ENCODE assay signal across 9 mouse cellular contexts in genomic region chr5:138820717-138821332, GRCm38 (mm10). TPM values are rescaled to one million over a fixed set of nuclear protein-coding genes. Genes with fewer than 3 reads are reported as not detected.
DNase-seq lines count a peak whose midpoint lies in the region; ATAC-seq and TF ChIP-seq lines count a peak whose summit lies in the region.
"Had no signal": no experiment of that assay in that cellular context is flagged by ENCODE, and none has a peak within 500 bp of the region (broad histone marks: within the 10 kb centered on the region; RNA-seq: fewer than 3 reads in every experiment).

No protein-coding gene starts in this region.

- no peak for TF ChIP-seq CTCF in left cerebral cortex, adult 2 months (IDR thresholded peaks at IDR 0.05)

- no peak overlapping the region for H3K9ac ChIP-seq in lung, embryonic 15.5 days
- no peak overlapping the region for H3K9ac ChIP-seq in forebrain, embryonic 14.5 days (ENCODE audit: low read length)
- no peak overlapping the region for H3K9ac ChIP-seq in liver, embryonic 11.5 days (ENCODE audit: low read depth, low read length)
- H3K9ac ChIP-seq in stomach, embryonic 16.5 days (ENCODE audit: low read length): peak overlapping the region; percentile 13; the same call in 1 of the 2 replicates

- peak overlapping the region; percentile 64 for H3K4me2 ChIP-seq in lung, embryonic 15.5 days
- H3K4me2 ChIP-seq in forebrain, embryonic 14.5 days (ENCODE audit: low read length): peak overlapping the region; percentile 42
- peak overlapping the region; percentile 62 for H3K4me2 ChIP-seq in liver, embryonic 11.5 days
- peak overlapping the region; percentile 54 for H3K4me2 ChIP-seq in stomach, embryonic 16.5 days (ENCODE audit: low read depth, low read length)

- no peaks in the 10 kb centered on the region for H3K9me3 ChIP-seq in lung, embryonic 15.5 days
- H3K9me3 ChIP-seq in forebrain, embryonic 14.5 days (replicated peaks; ENCODE audit: control insufficient read depth, low read length): no peaks in the 10 kb centered on the region
- H3K9me3 ChIP-seq in liver, embryonic 11.5 days (ENCODE audit: control insufficient read depth, low read length): no peaks in the 10 kb centered on the region
- H3K9me3 ChIP-seq in stomach, embryonic 16.5 days (replicated peaks; ENCODE audit: control insufficient read depth, low read length): 0 out of 2 replicates have a peak, but pooled peaks cover 5% of the 10 kb centered on the region

- no peaks in the 10 kb centered on the region for H3K36me3 ChIP-seq in lung, embryonic 15.5 days
- H3K36me3 ChIP-seq in forebrain, embryonic 14.5 days (ENCODE audit: control insufficient read depth, insufficient read depth, low read length): no peaks in the 10 kb centered on the region
- no peaks in the 10 kb centered on the region for H3K36me3 ChIP-seq in liver, embryonic 11.5 days (ENCODE audit: control insufficient read depth, insufficient read depth, low read length)
- no peaks in the 10 kb centered on the region for H3K36me3 ChIP-seq in stomach, embryonic 16.5 days (ENCODE audit: control insufficient read depth, insufficient read depth, low read length)

- peaks cover 4% of the 10 kb centered on the region; the same call in 1 of the 2 replicates for H3K4me1 ChIP-seq in lung, embryonic 15.5 days
- H3K4me1 ChIP-seq in forebrain, embryonic 14.5 days (ENCODE audit: control insufficient read depth, insufficient read depth, low read length): no peaks in the 10 kb centered on the region
- no peaks in the 10 kb centered on the region for H3K4me1 ChIP-seq in liver, embryonic 11.5 days (replicated peaks; ENCODE audit: control insufficient read depth, insufficient read depth, low read length)
- no peaks in the 10 kb centered on the region for H3K4me1 ChIP-seq in stomach, embryonic 16.5 days (ENCODE audit: control insufficient read depth, insufficient read depth, low read length)

- ATAC-seq in lung, embryonic 15.5 days (ENCODE audit: borderline replicate concordance, extremely low read depth, low FRiP score, low TSS enrichment): no peak
- ATAC-seq in forebrain, embryonic 14.5 days: no peak
- no peak for ATAC-seq in liver, embryonic 11.5 days (replicated peaks; ENCODE audit: low FRiP score)
- ATAC-seq in stomach, embryonic 16.5 days (ENCODE audit: insufficient read depth, low FRiP score): no peak

- intact Hi-C loops in left cerebral cortex, adult 2 months (cut with DNase I): no loop called here
- intact Hi-C loops in left cerebral cortex, postnatal 25 days (cut with DNase I): no loop called here

- no peak overlapping the region for H3K27ac ChIP-seq in lung, embryonic 15.5 days
- H3K27ac ChIP-seq in forebrain, embryonic 14.5 days (ENCODE audit: low read depth, low read length): no peak overlapping the region
- H3K27ac ChIP-seq in liver, embryonic 11.5 days (ENCODE audit: low read depth, low read length): no peak overlapping the region
- no peak overlapping the region for H3K27ac ChIP-seq in stomach, embryonic 16.5 days (ENCODE audit: low read length)
- no peak overlapping the region for H3K27ac ChIP-seq in left cerebral cortex, adult 2 months

- WGBS in lung, embryonic 15.5 days: 3% methylated on average over 39 of the region's 39 CpGs
- WGBS in forebrain, embryonic 14.5 days: 4% methylated on average over 39 of the region's 39 CpGs
- 6% methylated on average over 39 of the region's 39 CpGs for whole genome bisulfite sequencing in liver, embryonic 11.5 days
- 2% methylated on average over 39 of the region's 39 CpGs for WGBS in stomach, embryonic 16.5 days

- no peak for DNase-seq in lung, postnatal 10 days
- DNase-seq in forebrain, embryonic 14.5 days (ENCODE audit: low spot score): no peak
- DNase-seq in liver, embryonic 11.5 days (ENCODE audit: low spot score): no peak
- no peak for DNase-seq in urinary bladder, postnatal 25 days (ENCODE audit: low spot score)
- no peak for DNase-seq in left cerebral cortex, adult 2 months (ENCODE audit: extremely low spot score in 1 of 2, low spot score in 2 of 2)
- no peak for DNase-seq in left cerebral cortex, postnatal 25 days (ENCODE audit: low spot score in 2 of 2)

- peak overlapping the region; percentile 31 for H3K4me3 ChIP-seq in lung, embryonic 15.5 days
- peak overlapping the region; percentile 18; the same call in 1 of the 2 replicates for H3K4me3 ChIP-seq in forebrain, embryonic 14.5 days (ENCODE audit: low read depth, low read length)
- H3K4me3 ChIP-seq in liver, embryonic 11.5 days (ENCODE audit: low read depth, low read length): peak overlapping the region; percentile 27
- H3K4me3 ChIP-seq in stomach, embryonic 16.5 days (replicated peaks; ENCODE audit: low read length): peak overlapping the region; percentile 43
- H3K4me3 ChIP-seq in left cerebral cortex, adult 2 months: no peak overlapping the region

- peaks cover 61% of the 10 kb centered on the region for H3K27me3 ChIP-seq in lung, embryonic 15.5 days
- peaks cover 38% of the 10 kb centered on the region for H3K27me3 ChIP-seq in forebrain, embryonic 14.5 days (replicated peaks; ENCODE audit: control insufficient read depth, insufficient read depth, low read length)
- H3K27me3 ChIP-seq in liver, embryonic 11.5 days (replicated peaks; ENCODE audit: control insufficient read depth, insufficient read depth, low read length): peaks cover 49% of the 10 kb centered on the region
- peaks cover 47% of the 10 kb centered on the region for H3K27me3 ChIP-seq in stomach, embryonic 16.5 days (ENCODE audit: control insufficient read depth, insufficient read depth, low read length)

RNA-seq across cellular contexts. Expression of gene Gm5294, which starts 0.9 kb away (rescaled TPM):
- polyA plus RNA-seq in lung, embryonic 15.5 days (2015; fragmentation: Nextera tagmentation; extraction: Ambion mirVana): not detected in 2 replicates
- not detected in 2 replicates for polyA plus RNA-seq in forebrain, embryonic 14.5 days (2014; fragmentation: Nextera tagmentation; extraction: Ambion mirVana)
- polyA plus RNA-seq in liver, embryonic 11.5 days (2014; fragmentation: Nextera tagmentation; extraction: Ambion mirVana): not detected in 2 replicates
- polyA plus RNA-seq in stomach, embryonic 16.5 days (2015; fragmentation: Nextera tagmentation; extraction: Ambion mirVana): not detected in 2 replicates
- total RNA-seq in left cerebral cortex, adult 2 months (2021): not detected
- total RNA-seq in left cerebral cortex, postnatal 25 days (2021): not detected
- total RNA-seq: left cerebral cortex, adult 18-20 months had no signal
